In the genomic region with DNA sequence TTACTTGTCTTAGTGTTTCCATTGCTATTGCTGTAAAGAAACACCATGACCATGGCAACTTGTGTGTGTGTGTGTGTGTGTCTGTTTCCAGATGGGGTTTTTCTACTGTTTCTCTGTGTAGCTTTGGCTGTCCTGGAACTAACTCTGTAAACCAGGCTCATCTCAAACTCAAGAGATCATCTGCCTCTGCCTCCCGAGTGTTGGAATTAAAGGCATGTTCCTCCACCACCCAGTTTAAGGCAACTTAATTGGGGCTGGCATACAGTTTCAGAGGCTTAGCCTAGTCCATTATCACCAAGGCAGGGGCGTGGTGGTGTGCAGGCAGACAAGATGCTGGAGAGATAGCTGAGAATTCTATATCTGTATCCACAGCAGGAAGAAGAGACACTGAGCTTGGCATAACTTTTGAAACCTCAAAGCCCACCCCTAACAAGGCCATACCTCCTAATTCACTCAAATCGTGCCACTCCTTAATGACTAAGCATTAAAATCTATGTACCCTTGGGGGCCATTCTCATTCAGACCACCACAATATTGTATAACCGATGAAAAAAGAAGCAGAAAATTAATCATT, we compare ENCODE assay signal across 1 mouse cellular context.
TF ChIP-seq lines count a peak whose summit lies in the region.

No protein-coding gene starts in this region.

TF ChIP-seq in MEL, 35 proteins besides CTCF, POLR2A, EP300 and RAD21 (continued from another document):
- TF ChIP-seq ETS1 (IDR thresholded peaks at IDR 0.05; ENCODE audit: low read depth, low read length) = peak; percentile 87
- TF ChIP-seq BHLHE40 (IDR thresholded peaks at IDR 0.05; ENCODE audit: borderline replicate concordance, low read depth, low read length) = peak; percentile 75; the same call in 1 of the 2 replicates
- peak; percentile 60; the same call in 1 of the 2 replicates for TF ChIP-seq TBP (IDR thresholded peaks at IDR 0.05; ENCODE audit: low read depth, low read length)
- TF ChIP-seq NRF1 (IDR thresholded peaks at IDR 0.05; ENCODE audit: insufficient read depth, low read depth, low read length, poor library complexity, severe bottlenecking) = no peak
- TF ChIP-seq GABPA (IDR thresholded peaks at IDR 0.05; ENCODE audit: low read depth, low read length) = peak; percentile 73; the same call in 1 of the 2 replicates
- peak; percentile 90 for TF ChIP-seq TCF12 (IDR thresholded peaks at IDR 0.05; ENCODE audit: low read depth, low read length)
- TF ChIP-seq ZMIZ1 (IDR thresholded peaks at IDR 0.05; ENCODE audit: low read depth, low read length) = peak; percentile 78; the same call in 1 of the 2 replicates
- 0 out of 2 replicates have a peak, but pooled peaks have one; percentile 12 for TF ChIP-seq USF1 (IDR thresholded peaks at IDR 0.05; ENCODE audit: low read depth, low read length)
- no peak for TF ChIP-seq E2F4 (IDR thresholded peaks at IDR 0.05; ENCODE audit: borderline replicate concordance, low read depth, low read length)
- peak; percentile 47 for TF ChIP-seq MAX (IDR thresholded peaks at IDR 0.05; ENCODE audit: low read length)
- TF ChIP-seq USF2 (IDR thresholded peaks at IDR 0.05; ENCODE audit: borderline replicate concordance in 1 of 2, insufficient read depth in 1 of 2, low read depth in 1 of 2, low read length in 2 of 2) = no peak
- TF ChIP-seq TAL1 (IDR thresholded peaks at IDR 0.05; ENCODE audit: low read length) = peak; percentile 64
- peak; percentile 72; the same call in 1 of the 2 replicates for TF ChIP-seq MEF2A (IDR thresholded peaks at IDR 0.05; ENCODE audit: extremely low read depth, insufficient replicate concordance, low read depth, low read length, poor library complexity, severe bottlenecking)
- TF ChIP-seq POLR2AphosphoS2 (IDR thresholded peaks at IDR 0.05; ENCODE audit: low read length) = peak; percentile 84
